Mouse (Mus musculus) hindbrain, embryonic 11.5 days (tissue): ENCODE data around the gene Sinhcaf. TPM values are rescaled to one million over a fixed set of nuclear protein-coding genes. Genes with fewer than 3 reads are reported as not detected.
"Not testable (repeated sequence)": the region's sequence is repeated elsewhere in the genome, so short reads cannot be mapped to it uniquely, and the experiment has no call there.

Experiments used
- ATAC-seq: fragments of 200-750 bp; cut with Nextera tagmentation; 2 replicates; pipeline ENCODE4 v1.8.0; 2017; ENCODE audit warnings: mild to moderate bottlenecking, moderate TSS enrichment, moderate library complexity; ENCODE audit not compliant: low FRiP score
- DNase-seq: peaks from one replicate; pipeline ENCODE4 v3.0.0-alpha.2; 2015; ENCODE audit warnings: low spot score
- H3K27ac ChIP-seq: fragments of 300-500 bp; sonication (generic); 2 replicates; pipeline ENCODE4 v1.5.1; 2014; ENCODE audit warnings: mild to moderate bottlenecking, low read depth, low read length
- H3K27me3 ChIP-seq: fragments of 300-500 bp; sonication (generic); 2 replicates; pipeline ENCODE4 v1.6.1; 2014; ENCODE audit warnings: mild to moderate bottlenecking, low read length, moderate library complexity, mixed read lengths; ENCODE audit not compliant: control insufficient read depth, insufficient read depth
- H3K36me3 ChIP-seq: fragments of 300-500 bp; sonication (generic); 2 replicates; pipeline ENCODE4 v1.6.1; 2014; ENCODE audit warnings: mild to moderate bottlenecking, low read length, moderate library complexity, mixed read lengths; ENCODE audit not compliant: control insufficient read depth, insufficient read depth
- H3K4me1 ChIP-seq: fragments of 300-500 bp; sonication (generic); replicated peaks from 2 replicates; pipeline ENCODE4 v1.6.1; 2014; ENCODE audit warnings: low read length, mixed read lengths; ENCODE audit not compliant: control insufficient read depth, insufficient read depth
- H3K4me2 ChIP-seq: fragments of 300-500 bp; sonication (generic); replicated peaks from 2 replicates; pipeline ENCODE4 v1.6.1; 2014; ENCODE audit warnings: mild to moderate bottlenecking, low read depth, low read length
- H3K4me3 ChIP-seq: fragments of 300-500 bp; sonication (generic); 2 replicates; pipeline ENCODE4 v1.5.1; 2014; ENCODE audit warnings: low read depth, low read length
- H3K9ac ChIP-seq: fragments of 300-500 bp; sonication (generic); 2 replicates; pipeline ENCODE4 v1.6.1; 2014; ENCODE audit warnings: low read depth, low read length
- H3K9me3 ChIP-seq: fragments of 300-500 bp; sonication (generic); 2 replicates; pipeline ENCODE4 v1.6.1; 2016; ENCODE audit warnings: low read length; ENCODE audit not compliant: control insufficient read depth
- WGBS: fragments of 180-500 bp; shearing (Covaris S2); extraction: QIAGEN DNeasy Blood & Tissue Kit; methylation state at CpG from one replicate; pipeline ENCODE4 v1.1.7; 2014; 5-methylcytosine and 5-hydroxymethylcytosine counted together
- polyA plus RNA-seq: library from polyadenylated mRNA; unstranded; fragments of >200 nt; fragmentation: Nextera tagmentation; extraction: Ambion mirVana; gene quantifications from 2 replicates; pipeline ENCODE4 v1.2.1, GENCODE M21; 2014

The Sinhcaf gene
- polyA plus RNA-seq, 1 experiment from 2014 or later = 246 TPM

GRCm38 (mm10) chr6:148911906-148912305 lies 34.4 kb downstream of the Sinhcaf start:
- ATAC-seq, H3K4me2 ChIP-seq, DNase-seq, H3K9me3 ChIP-seq, H3K4me1 ChIP-seq, H3K27me3 ChIP-seq, H3K4me3 ChIP-seq, H3K9ac ChIP-seq, H3K36me3 ChIP-seq, H3K27ac ChIP-seq: not testable (repeated sequence)
- WGBS = 76% methylated on average over 8 of the region's 8 CpGs

DNA sequence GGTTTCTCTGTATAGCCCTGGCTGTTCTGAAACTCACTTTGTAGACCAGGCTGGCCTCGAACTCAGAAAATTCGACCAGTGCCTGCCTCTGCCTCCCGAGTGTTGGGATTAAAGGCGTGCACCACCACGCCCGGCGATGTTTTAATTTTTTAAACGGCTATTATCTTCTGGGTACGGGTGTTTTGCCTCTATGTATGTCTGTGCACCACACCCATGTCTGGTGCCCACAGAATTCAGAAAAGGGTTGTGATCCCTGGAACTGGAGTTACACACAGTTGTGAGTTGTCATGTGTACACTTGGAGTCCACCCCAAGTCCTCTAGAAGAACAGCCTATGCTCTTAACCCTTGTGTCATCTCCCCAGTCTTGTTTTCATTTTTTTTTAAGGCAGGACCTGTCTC lies 39.3 kb downstream of the Sinhcaf start:
- H3K9me3 ChIP-seq = no peaks in the 10 kb centered on the region
- no peak overlapping the region for H3K27ac ChIP-seq
- no peak overlapping the region for H3K4me2 ChIP-seq
- ATAC-seq (no peak), DNase-seq (no peak)
- H3K36me3 ChIP-seq = no peaks in the 10 kb centered on the region
- 94% methylated on average over 9 of the region's 9 CpGs for WGBS
- no peaks in the 10 kb centered on the region for H3K27me3 ChIP-seq
- no peak overlapping the region for H3K4me3 ChIP-seq
- H3K9ac ChIP-seq = no peak overlapping the region
- no peaks in the 10 kb centered on the region for H3K4me1 ChIP-seq

- H3K27ac ChIP-seq = no peak overlapping the region
- ATAC-seq (no peak), DNase-seq (no peak)
- no peak overlapping the region for H3K9ac ChIP-seq
- no peak overlapping the region for H3K4me2 ChIP-seq
- no peak overlapping the region for H3K4me3 ChIP-seq
- no peaks in the 10 kb centered on the region for H3K27me3 ChIP-seq
- 86% methylated on average over 3 of the region's 3 CpGs for WGBS
- H3K4me1 ChIP-seq = no peaks in the 10 kb centered on the region
- no peaks in the 10 kb centered on the region for H3K36me3 ChIP-seq
- no peaks in the 10 kb centered on the region for H3K9me3 ChIP-seq
Observed at GRCm38 (mm10) chr6:148902728-148903127, 43.5 kb downstream of the Sinhcaf start.

DNA sequence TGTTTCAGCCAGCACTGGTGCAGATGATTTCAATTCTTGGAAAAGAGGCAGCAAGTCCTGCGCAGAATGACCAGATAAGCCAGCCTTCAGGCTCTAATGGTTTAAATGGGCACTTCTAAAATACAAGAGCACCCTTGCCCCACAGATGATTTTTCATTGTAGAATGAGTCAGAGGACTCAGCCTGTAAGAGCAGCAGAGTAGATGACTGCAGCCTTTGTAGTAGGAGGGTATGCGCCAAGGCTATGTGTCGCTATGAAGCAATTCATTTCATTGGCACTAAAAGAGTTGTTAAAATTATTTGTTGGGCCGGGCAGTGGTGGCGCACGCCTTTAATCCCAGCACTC lies 49.8 kb downstream of the Sinhcaf start:
- DNase-seq = no peak
- no peaks in the 10 kb centered on the region for H3K36me3 ChIP-seq
- H3K4me3 ChIP-seq = peak overlapping the region; percentile 68
- peak overlapping the region; percentile 75 for H3K9ac ChIP-seq
- ATAC-seq = peak; percentile 29
- no peaks in the 10 kb centered on the region for H3K4me1 ChIP-seq
- no peaks in the 10 kb centered on the region for H3K27me3 ChIP-seq
- peak overlapping the region; percentile 72 for H3K4me2 ChIP-seq
- no peaks in the 10 kb centered on the region for H3K9me3 ChIP-seq
- 60% methylated on average over 6 of the region's 6 CpGs for WGBS
- H3K27ac ChIP-seq = peak overlapping the region; percentile 83

GRCm38 (mm10) chr6:148895773-148896506 lies 50.3 kb downstream of the Sinhcaf start, which contains the start of gene Caprin2:
TSS of gene Caprin2 (minus strand) at chr6:148896237.
- under 1% methylated on average over 52 of the region's 65 CpGs for WGBS
- Histone ChIP-seq H3K9ac (peak within 1 kb of the TSS; percentile 75), H3K4me1 (no peaks in the 10 kb centered on the region), H3K27me3 (no peaks in the 10 kb centered on the region), H3K36me3 (no peaks in the 10 kb centered on the region), H3K9me3 (no peaks in the 10 kb centered on the region), H3K4me2 (peak within 1 kb of the TSS; percentile 72), H3K4me3 (peak within 1 kb of the TSS; percentile 68), H3K27ac (peak within 1 kb of the TSS; percentile 83)
- DNase-seq = peak; percentile 98
- peak; percentile 99 for ATAC-seq

DNA sequence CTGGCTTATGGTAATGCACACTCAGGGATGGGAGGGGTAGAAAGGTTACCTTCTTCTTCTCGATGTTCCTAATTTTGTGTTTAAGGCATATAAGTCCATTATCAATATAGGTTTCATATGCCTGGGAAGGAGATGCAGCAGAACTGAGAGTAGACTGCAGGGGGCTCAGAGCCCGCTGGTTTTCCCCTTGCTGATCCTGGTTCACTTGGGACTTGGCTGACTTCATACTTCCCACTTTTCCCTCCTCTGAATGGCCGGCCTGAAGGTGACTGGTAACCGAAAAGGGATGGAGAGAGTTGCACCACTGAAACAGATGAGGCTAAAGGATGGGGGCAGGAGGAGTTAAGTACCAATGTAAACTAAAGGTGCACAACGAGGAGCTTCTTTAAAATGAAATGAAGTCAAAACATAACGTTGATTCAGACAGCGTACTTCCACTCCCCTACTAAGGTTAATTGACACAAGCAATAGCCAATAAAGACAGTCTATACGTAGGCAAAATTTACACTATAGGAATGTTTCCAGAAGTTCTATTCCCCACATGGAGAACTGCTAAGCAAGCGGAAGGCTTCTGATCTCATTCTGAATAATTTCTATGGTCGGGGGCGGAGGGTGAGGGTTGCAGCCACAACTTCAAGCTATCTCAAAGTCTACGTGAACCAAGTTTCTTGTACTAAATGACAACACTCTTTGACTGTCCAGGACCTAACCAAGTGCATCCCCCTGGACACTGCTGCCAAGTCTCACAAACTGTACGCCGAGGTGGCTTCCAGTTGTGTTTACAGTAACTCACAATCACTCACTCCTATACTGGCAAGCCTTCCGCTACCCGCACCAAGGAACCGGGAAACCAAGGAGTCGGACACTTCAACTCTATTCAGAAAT lies 51.1 kb downstream of the Sinhcaf start:
- Histone ChIP-seq H3K27ac (no peak overlapping the region), H3K4me3 (peak overlapping the region; percentile 68), H3K36me3 (no peaks in the 10 kb centered on the region), H3K9ac (peak overlapping the region; percentile 72), H3K9me3 (no peaks in the 10 kb centered on the region), H3K4me1 (no peaks in the 10 kb centered on the region), H3K4me2 (peak overlapping the region; percentile 72), H3K27me3 (no peaks in the 10 kb centered on the region)
- ATAC-seq (no peak), DNase-seq (no peak)
- 20% methylated on average over 18 of the region's 18 CpGs for WGBS

GRCm38 (mm10) chr6:148873911-148874310 lies 72.4 kb downstream of the Sinhcaf start:
- H3K9me3 ChIP-seq = no peaks in the 10 kb centered on the region
- no peak for DNase-seq
- ATAC-seq = no peak
- no peaks in the 10 kb centered on the region for H3K36me3 ChIP-seq
- no peaks in the 10 kb centered on the region for H3K4me1 ChIP-seq
- WGBS = 94% methylated on average over 1 of the region's 1 CpGs
- no peaks in the 10 kb centered on the region for H3K27me3 ChIP-seq
- H3K9ac ChIP-seq = no peak overlapping the region
- no peak overlapping the region for H3K27ac ChIP-seq
- no peak overlapping the region for H3K4me2 ChIP-seq
- H3K4me3 ChIP-seq = no peak overlapping the region
